Mouse (Mus musculus) brain, embryonic 14.5 days (tissue): Measurements from ENCODE around the gene Swsap1. TPM values are rescaled to one million over a fixed set of nuclear protein-coding genes. Genes with fewer than 3 reads are reported as not detected.

Source experiments
- DNase-seq: peaks from one replicate; pipeline ENCODE4 v3.0.0-alpha.2; 2011; ENCODE audit warnings: low read depth
- CTCF ChIP-seq: fragments of 200-500 bp; IDR thresholded peaks from 2 replicates; pipeline ENCODE4 v1.5.1; 2012; ENCODE audit warnings: inconsistent platforms, mild to moderate bottlenecking, moderate library complexity, borderline replicate concordance; ENCODE audit not compliant: insufficient read depth, insufficient read length; ENCODE audit errors: extremely low read depth
- POLR2A ChIP-seq: fragments of 200-500 bp; IDR thresholded peaks from 2 replicates; pipeline ENCODE4 v1.6.1; 2012; ENCODE audit warnings: mild to moderate bottlenecking, inconsistent platforms, borderline replicate concordance; ENCODE audit not compliant: poor library complexity, insufficient read depth, insufficient read length, severe bottlenecking; ENCODE audit errors: extremely low read depth
- polyA plus RNA-seq: library from polyadenylated mRNA; depleted of rRNA; stranded (reverse); fragments of >200 nt; gene quantifications from 2 replicates; pipeline ENCODE4 v1.2.3, GENCODE M21; 2012

Swsap1 gene
- polyA plus RNA-seq, 1 experiment, result 8.7 TPM

DNA sequence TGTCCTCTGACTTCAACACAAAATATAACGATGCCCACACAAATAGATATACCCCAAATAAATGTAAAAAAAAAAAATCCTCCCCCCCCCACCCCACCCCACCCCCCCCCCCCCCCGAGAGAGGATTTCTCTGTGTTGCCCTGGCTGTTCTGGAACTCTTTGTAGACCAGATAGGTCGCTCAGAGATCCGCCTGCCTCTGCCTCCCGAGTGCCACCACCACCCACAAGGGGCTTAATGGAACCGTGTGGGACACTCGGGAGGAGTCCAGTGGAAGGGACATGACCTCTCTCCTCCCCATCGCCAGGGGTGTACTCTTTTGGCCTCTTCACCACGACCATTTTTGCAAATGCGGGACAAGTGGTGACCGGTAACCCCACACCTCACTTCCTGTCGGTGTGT is 12.5 kb upstream of the Swsap1 start:
- TF ChIP-seq CTCF (no peak), POLR2A (no peak)
- DNase-seq, result no peak

DNA sequence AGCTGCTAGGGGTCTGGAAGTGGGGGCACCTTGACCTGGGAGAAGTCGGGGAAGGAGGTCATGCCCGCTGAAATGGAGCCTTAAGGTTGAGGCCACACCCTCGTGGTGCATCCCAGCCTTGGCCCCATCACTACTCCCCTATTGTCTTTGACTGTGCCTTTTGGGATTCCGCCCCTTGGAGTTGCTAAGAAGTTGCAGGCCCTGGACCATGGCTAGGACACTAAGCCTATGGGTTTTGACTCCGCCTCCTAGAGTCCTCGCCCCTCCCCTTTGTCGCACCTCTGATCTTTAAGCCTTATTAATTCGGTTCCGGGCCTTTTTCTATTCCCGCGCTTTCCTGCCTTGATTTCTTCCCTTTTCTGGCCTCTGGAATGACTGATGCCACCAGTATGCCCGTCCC is 11.9 kb upstream of the Swsap1 start:
- TF ChIP-seq POLR2A (no peak), CTCF (no peak)
- DNase-seq, result no peak

DNA sequence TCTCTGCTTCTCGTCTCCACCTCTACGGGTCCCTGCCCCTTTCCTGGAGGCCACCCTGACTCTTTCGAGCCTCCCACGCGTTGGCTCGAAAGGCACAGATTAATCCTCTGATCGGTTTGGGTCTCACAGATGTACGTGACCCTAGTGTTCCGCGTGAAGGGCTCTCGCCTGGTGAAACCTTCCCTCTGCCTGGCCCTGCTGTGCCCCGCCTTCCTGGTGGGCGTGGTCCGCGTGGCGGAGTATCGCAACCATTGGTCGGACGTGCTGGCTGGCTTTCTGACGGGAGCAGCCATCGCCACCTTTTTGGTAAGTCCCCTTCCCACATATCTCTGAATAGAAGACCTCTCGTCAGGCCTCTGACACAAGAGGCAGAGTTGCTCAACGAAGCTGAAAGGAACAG is 11.3 kb upstream of the Swsap1 start:
- DNase-seq, result no peak
- TF ChIP-seq CTCF (no peak), POLR2A (no peak)

DNA sequence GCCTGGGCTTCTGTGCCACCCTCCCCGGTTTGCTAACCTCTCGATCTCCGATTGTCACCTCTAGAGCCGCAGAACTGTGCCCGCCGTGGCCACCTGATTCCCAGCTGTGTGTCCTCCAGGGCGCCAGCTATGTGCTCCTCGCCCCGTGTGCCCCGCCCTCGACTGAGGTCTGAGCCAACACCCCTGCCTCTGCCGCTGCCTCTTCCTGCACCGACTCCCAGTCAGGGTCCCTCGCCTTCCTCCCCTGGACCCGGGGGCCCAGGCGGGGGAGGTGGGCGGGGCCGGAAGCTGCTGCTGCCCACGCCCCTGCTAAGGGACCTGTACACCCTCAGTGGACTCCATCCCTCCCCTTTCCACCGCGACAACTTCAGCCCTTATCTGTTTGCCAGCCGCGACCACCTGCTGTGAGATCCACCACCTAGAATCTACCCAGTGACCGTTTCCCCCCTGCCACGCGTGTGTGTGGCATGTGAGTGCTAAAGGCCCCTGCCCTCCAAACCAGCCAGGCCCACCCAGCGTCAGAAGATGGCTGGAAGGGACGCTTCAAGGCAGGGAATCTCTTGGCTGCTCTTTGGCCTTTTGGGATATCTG is 7.9 kb upstream of the Swsap1 start:
- no peak for TF ChIP-seq POLR2A
- TF ChIP-seq CTCF, result no peak
- DNase-seq, result no peak

DNA sequence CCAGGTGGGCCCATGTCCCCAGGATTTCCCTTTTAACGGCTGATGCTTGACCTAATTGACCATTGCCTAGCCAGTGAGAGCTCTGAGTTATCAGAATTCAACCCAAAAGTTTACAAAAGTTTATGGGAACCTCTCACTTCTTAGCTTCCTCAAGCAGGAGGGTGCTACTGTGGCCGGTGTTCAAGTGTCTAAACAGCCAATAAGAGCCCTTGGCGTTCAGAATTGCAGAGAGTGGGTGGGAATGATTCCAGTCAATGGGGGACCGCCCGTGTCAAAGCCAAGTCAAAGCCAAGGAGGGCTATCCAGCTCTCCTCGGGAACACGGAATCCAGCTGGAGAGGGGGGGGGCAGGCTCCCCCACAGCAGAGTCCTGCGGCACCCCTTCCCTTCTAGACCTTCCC is 7.4 kb upstream of the Swsap1 start:
- no peak for DNase-seq
- TF ChIP-seq CTCF (no peak), POLR2A (no peak)

DNA sequence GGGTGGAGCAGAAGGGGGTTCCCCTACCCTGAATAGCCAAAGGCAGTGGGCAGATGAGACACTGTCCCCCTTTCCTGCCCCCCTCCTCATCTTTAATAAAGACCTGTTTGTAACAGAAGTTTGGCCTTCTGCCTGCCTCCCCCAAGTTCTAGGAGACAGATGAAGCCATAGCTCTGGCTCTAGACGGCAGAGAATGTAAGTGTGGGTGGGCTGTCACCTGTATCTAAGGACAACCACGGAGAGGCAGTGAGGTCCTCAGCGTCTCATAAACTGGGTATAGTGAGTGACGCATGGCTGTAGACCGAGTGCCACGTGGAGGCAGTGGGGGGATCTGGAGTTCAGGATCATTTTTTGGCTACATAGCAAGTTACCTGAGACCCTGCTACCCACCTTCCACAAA is 6.8 kb upstream of the Swsap1 start:
- TF ChIP-seq CTCF, result no peak
- no peak for TF ChIP-seq POLR2A
- DNase-seq, result no peak

DNA sequence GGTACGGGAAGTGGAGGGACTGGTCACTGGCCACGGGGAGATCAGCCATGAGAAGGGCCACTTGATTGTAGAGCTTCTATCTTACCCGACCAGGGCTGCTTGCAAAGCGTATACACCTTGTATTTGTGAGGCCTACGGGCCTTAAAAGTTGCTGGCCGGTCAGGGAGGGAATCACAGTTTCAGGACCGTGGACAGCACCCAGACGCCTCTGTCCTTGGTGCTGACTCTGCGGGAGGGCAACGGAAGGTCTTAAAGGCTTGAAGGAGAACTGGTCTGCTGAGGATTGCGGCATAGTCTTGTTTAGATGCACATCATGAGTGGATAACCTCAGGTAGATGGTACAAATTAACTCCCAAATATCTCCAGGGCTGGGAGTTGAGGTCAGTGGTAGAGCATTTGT is 5.2 kb upstream of the Swsap1 start:
- TF ChIP-seq CTCF (peak; percentile 37; the same call in 1 of the 2 replicates), POLR2A (no peak)
- DNase-seq, result no peak

DNA sequence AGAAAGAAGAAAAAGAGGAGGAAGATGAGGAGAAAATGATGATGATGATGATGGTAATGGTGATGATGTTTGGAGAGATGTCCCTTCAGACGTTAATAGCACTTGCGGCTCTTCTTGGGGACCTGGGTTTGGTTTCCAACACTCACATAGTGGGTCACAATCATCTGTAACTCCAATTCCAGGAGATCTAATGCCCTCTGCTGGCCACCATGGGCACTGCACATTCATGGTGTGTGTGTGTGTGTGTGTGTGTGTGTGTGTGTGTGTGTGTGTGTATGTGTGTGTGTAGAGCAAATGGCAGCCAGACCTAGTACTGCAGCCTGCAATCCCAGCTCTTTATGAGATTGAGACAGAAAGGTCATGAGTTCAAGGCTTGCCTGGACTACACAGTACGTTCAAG is 3.6 kb upstream of the Swsap1 start:
- no peak for DNase-seq
- TF ChIP-seq POLR2A (no peak), CTCF (peak; percentile 27; the same call in 1 of the 2 replicates)

DNA sequence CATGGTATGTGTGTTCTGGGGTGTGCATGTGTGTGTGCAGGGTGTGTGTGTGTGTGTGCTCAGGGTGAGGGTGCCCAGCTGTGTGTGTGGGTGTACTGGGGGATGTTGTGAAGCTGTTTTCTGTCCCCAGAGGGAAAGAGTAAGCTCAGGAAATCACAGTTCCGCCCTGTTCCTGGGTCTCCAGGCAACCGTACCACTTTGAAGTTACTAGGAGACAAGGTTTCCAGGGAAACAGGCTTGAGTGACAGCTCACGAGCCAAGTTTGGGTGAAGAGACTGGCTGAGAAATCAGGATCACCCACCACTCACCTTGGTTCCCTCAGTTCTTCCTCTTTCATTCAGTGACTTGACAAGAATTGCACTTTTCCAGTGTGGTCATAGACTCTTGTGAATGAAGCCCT is 2.0 kb upstream of the Swsap1 start:
- peak; percentile 90 for DNase-seq
- TF ChIP-seq CTCF, result no peak

DNA sequence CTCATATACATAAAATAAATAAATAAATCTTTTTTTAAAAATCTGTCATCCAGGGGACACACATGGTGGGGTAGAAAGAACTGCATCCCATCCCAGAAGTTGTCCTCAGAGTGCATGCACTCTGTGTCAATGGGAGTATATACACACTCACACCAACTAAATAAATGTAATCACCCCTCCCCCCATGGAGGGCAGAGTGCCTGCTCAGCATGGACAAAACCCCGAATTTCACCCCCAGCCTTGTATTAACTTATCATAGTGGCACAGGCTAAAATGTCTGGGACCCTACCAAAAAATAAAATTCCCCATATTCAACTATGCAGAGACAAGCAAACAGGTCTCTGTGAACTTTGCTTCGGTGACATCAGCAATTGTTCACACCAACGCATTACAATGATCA is 920 bp upstream of the Swsap1 start:
- no peak for DNase-seq

DNA sequence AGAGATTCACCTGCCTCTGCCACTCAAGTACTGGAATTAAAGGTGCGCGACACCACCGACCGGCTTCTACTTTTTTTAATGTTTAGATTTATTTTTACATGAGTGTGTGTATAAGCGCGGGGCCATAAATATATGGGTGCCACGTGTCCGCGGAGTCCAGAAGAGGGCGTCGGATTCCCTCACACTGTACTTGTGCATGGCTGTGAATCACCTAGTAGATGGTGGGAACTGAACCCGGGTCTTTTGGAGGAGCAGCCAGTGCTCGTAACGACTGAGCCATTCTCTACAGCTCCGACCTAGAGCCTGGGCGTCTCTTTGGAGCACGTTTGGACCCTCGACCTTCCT is 358 bp upstream of the Swsap1 start:
- DNase-seq, result no peak
- TF ChIP-seq POLR2A (no peak), CTCF (peak; percentile 47; the same call in 1 of the 2 replicates)

More for the DNA sequence above, 920 bp upstream of the Swsap1 start:
- TF ChIP-seq POLR2A (no peak), CTCF (no peak)

DNA sequence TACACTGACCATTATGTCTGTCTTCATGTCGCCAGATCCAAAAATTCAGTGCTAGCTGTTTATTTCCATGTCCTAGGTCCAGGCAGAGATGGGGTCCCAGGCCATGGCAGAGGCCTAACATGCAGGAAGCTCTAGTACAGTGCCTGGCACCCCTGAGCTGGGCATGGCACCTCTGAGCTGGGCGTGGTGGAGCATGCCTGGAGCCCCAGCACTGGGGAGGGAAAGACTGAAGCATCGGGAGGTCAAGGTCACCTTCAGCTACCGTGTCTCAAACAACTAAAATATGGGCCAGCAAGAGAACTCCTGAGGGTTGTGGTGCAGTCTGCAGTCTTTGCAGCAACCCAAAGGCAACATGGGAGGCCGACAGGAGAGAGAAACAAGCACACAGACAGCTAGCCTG is 2.8 kb downstream of the Swsap1 start:
- no peak for DNase-seq
- TF ChIP-seq POLR2A (no peak), CTCF (no peak)

DNA sequence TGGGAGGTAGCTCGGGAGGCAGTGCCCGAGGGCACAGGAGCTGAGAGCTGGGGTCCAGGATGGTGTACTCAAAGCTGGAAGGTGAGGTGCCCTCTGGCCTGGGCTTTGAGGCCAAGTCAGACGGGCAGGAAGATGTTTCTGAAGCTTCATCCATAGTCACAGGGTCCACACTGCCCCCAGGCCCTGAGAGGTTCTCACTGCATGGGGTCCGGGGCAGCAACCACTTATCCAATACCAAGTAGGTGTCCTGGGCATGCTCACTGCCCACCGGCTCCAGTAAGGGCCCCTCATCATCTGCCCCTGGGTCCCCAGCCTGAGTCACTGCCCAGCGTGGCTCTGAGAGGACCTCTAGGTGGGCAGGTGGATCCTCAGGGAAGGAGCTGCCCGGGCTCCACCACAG is 3.7 kb downstream of the Swsap1 start:
- no peak for DNase-seq
- TF ChIP-seq POLR2A (no peak), CTCF (no peak)

DNA sequence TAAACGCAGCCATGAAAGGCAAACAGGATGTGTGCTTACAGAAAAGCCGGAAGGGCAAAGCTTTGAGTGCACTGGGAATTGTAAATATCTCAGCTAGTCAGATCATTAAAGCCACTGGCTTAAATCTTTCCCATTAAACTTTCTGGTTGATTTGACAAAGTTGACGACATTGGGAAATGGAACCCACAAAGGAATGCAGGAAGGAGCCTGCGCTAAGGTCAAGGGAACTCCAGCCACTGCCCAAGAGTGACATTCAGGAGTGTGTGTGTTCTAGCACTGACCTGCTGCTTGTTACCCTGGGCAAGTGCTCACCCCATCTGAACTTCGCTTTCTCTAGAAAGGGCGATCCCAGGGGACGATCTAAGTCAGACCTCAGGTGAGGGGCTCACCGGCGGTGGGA is 4.6 kb downstream of the Swsap1 start:
- no peak for TF ChIP-seq CTCF
- no peak for TF ChIP-seq POLR2A
- DNase-seq, result no peak

DNA sequence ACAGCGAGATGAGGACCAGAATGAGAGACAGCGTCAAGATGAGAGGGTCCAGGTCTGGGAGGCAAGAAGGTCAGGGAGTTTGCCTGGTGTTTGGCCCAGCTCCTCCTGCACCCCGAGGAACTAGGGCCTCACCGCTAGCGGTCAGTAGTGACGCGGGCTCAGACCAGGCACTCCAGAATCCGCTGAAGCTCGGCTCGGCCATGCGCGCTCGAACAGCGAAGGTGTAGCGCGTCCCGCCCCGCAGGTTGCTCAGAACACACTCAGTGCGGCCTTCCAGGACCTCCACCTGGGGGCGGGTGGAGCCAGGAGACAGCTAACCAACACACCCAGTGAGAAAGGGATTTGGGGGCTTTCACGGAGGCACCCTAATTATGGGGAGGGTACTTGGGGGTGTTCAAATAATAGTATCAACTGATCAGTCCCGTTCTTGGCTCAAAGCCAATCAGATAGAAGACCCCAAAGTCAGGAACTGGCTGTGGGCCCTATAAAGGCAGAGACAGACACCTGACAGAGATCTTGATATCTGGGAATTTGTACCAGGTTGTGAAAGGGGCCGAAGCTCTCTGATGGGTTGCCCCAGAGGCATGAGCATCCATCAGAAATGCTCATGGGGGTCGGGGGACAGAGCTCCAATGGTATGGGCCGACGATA is 5.1 kb downstream of the Swsap1 start:
- no peak for DNase-seq
- TF ChIP-seq POLR2A (no peak), CTCF (no peak)

DNA sequence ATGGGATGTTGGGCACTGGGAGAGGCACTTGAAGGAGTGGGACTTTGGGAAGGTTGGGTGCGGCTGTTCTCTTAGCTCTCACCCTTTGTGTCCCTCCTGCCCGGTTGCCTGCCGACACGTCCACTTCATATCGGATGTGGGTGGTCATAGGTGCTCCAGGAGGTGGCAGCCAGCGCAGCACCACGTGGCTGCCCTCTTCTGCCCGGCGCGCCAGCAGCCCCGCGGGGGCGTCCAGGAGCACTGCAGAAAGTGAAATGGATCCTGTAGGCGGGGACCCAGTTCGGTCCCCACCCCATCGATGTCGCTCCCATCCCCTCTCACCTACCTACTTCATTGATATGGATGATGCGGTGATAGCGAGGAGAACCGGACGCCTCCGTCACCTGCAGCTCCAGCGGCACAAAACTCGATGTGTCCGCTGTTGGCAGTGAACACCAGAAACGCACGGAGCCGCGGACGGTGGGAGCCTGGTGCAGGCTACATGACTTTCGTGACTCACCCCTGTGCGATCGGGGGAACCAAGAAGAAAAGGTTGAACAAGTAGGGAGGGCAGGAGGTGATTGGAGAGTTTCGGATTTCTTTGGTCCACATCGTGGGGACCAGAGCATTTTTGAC is 5.9 kb downstream of the Swsap1 start:
- no peak for TF ChIP-seq CTCF
- TF ChIP-seq POLR2A, result no peak
- no peak for DNase-seq
